Mouse (Mus musculus): Measurements from ENCODE around the gene Kmt2c. TPM values are rescaled to one million over a fixed set of nuclear protein-coding genes. Genes with fewer than 3 reads are reported as not detected.
A peak's percentile ranks its signal among the peaks of the same experiment; 100 is the strongest.
"Not testable (repeated sequence)": the region's sequence is repeated elsewhere in the genome, so short reads cannot be mapped to it uniquely, and the experiment has no call there.

The Kmt2c gene
- polyA plus RNA-seq, 2 experiments, result 7.1 TPM

DNA sequence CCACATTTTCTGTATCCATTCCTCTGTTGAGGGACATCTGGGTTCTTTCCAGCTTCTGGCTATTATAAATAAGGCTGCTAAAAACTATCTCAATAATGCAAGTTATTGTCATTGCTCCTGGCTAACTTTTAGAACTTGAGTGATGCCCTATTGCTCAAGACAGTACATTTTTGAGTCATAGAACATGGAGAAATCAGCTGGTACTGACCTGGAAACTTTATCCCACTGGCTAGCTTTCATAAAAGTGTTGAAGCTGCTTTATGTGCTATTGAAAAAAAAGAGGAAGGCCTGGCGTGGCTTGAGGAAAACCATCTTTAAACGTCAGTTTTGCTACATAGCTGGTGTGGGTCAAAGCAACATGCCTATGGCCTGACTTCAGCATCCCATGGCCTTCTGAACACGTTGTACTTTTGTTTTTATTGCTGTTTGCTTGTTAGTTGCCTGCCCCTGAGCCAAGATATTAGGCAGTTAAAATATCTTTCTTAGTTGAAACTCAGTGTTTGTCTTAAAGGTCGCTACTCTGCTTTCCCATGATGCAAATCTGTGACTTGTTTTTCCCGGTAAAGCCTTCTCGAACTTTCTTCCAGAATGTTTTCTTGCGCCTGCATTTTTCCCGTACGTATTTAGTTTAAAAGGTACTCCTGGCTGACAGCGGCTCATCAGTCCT, 252.6 kb downstream of the Kmt2c start:
- DNase-seq (ENCODE audit: low read depth in 3 of 3, low spot score in 3 of 3) (no peak), ATAC-seq (ENCODE audit: insufficient read depth) (no peak)
- no peaks in the 10 kb centered on the region for H3K36me3 ChIP-seq (replicated peaks; ENCODE audit: control insufficient read depth, insufficient read depth, low read depth)
- H3K27ac ChIP-seq, result no peak overlapping the region
- peaks cover 0 to 4% of the 10 kb centered on the region in 2 experiments; a peak in 1 of 4 replicates for H3K4me1 ChIP-seq (replicated peaks; ENCODE audit: control insufficient read depth in 2 of 2, insufficient read depth in 2 of 2, low read length in 1 of 2)
- TF ChIP-seq CTCF (IDR thresholded peaks at IDR 0.05; ENCODE audit: low read depth), result no peak
- no peak for TF ChIP-seq EP300 (IDR thresholded peaks at IDR 0.05; ENCODE audit: low read depth)
- no peak overlapping the region for H3K9ac ChIP-seq (replicated peaks)
- no peak overlapping the region for H3K4me2 ChIP-seq (ENCODE audit: low read depth)
- no peak overlapping the region for H3K4me3 ChIP-seq (ENCODE audit: insufficient read depth in 1 of 2, low read depth in 2 of 2, low read length in 2 of 2)
- no peaks in the 10 kb centered on the region for H3K27me3 ChIP-seq (ENCODE audit: control insufficient read depth, insufficient read depth, low read length)
- WGBS (ENCODE audit: insufficient replicate concordance), result 68% methylated on average over 10 of the region's 10 CpGs
- no peaks in the 10 kb centered on the region for H3K9me3 ChIP-seq (ENCODE audit: control insufficient read depth, low read length)

DNA sequence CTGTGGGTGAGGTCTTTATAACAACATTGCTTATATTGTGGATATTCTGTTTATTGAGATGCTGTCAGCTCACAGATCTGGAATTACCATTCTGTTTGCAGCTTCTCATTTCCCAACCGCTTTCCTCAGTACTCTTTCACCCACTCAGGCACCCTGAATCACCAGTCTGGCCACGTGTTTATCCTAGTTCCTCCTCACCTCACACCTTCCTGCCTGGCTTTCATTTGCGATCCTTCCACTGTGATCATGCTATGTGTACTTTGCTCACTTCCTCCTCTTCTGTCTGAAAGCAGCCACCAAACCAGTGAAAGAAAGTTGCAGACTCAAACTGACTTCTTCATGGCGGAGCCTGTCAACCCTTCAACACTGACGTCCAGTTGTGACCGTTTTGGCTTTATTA, 255.5 kb downstream of the Kmt2c start:
- H3K4me2 ChIP-seq (ENCODE audit: low read depth), result no peak overlapping the region
- no peaks in the 10 kb centered on the region for H3K27me3 ChIP-seq (ENCODE audit: control insufficient read depth, insufficient read depth, low read length)
- no peaks in the 10 kb centered on the region for H3K9me3 ChIP-seq (ENCODE audit: control insufficient read depth, low read length)
- no peaks in the 10 kb centered on the region for H3K36me3 ChIP-seq (replicated peaks; ENCODE audit: control insufficient read depth, insufficient read depth, low read depth)
- ATAC-seq (ENCODE audit: insufficient read depth) (no peak), DNase-seq (ENCODE audit: low read depth in 3 of 3, low spot score in 3 of 3) (no peak)
- no peak overlapping the region for H3K9ac ChIP-seq (replicated peaks)
- no peak overlapping the region for H3K27ac ChIP-seq
- TF ChIP-seq CTCF (IDR thresholded peaks at IDR 0.05; ENCODE audit: low read depth), result no peak
- no peak for TF ChIP-seq EP300 (IDR thresholded peaks at IDR 0.05; ENCODE audit: low read depth)
- H3K4me1 ChIP-seq (replicated peaks; ENCODE audit: control insufficient read depth in 2 of 2, insufficient read depth in 2 of 2, low read length in 1 of 2), result peaks cover 0 to 4% of the 10 kb centered on the region in 2 experiments; a peak in 1 of 4 replicates
- no peak overlapping the region for H3K4me3 ChIP-seq (ENCODE audit: insufficient read depth in 1 of 2, low read depth in 2 of 2, low read length in 2 of 2)
- 56% methylated on average over 6 of the region's 6 CpGs for WGBS (ENCODE audit: insufficient replicate concordance)

DNA sequence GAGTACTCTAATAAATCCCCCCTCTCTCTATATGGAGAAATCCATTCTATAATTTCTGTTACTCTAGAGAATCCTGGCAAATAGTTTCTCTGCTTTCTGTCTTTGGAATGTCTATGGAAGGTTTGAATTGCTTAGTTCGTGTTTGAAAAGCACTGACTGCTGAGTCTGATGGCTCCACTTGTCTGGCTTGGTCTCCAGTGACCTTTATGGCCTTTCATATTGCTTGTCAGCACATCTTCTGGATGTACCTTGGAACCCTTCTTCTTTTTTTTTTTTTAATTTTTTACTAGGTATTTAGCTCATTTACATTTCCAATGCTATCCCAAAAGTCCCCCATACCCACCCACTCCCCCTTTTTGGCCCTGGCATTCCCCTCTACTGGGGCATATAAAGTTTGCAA, 274.2 kb downstream of the Kmt2c start:
- H3K4me3 ChIP-seq (ENCODE audit: insufficient read depth in 1 of 2, low read depth in 2 of 2, low read length in 2 of 2); H3K9ac ChIP-seq (replicated peaks); ATAC-seq (ENCODE audit: insufficient read depth); H3K4me2 ChIP-seq (ENCODE audit: low read depth); DNase-seq (ENCODE audit: low read depth in 3 of 3, low spot score in 3 of 3); H3K27ac ChIP-seq; H3K27me3 ChIP-seq (ENCODE audit: control insufficient read depth, insufficient read depth, low read length); H3K4me1 ChIP-seq (replicated peaks; ENCODE audit: control insufficient read depth in 2 of 2, insufficient read depth in 2 of 2, low read length in 1 of 2); H3K9me3 ChIP-seq (ENCODE audit: control insufficient read depth, low read length); H3K36me3 ChIP-seq (replicated peaks; ENCODE audit: control insufficient read depth, insufficient read depth, low read depth): not testable (repeated sequence)
- WGBS (ENCODE audit: insufficient replicate concordance), result 65% methylated on average over 1 of the region's 1 CpGs

DNA sequence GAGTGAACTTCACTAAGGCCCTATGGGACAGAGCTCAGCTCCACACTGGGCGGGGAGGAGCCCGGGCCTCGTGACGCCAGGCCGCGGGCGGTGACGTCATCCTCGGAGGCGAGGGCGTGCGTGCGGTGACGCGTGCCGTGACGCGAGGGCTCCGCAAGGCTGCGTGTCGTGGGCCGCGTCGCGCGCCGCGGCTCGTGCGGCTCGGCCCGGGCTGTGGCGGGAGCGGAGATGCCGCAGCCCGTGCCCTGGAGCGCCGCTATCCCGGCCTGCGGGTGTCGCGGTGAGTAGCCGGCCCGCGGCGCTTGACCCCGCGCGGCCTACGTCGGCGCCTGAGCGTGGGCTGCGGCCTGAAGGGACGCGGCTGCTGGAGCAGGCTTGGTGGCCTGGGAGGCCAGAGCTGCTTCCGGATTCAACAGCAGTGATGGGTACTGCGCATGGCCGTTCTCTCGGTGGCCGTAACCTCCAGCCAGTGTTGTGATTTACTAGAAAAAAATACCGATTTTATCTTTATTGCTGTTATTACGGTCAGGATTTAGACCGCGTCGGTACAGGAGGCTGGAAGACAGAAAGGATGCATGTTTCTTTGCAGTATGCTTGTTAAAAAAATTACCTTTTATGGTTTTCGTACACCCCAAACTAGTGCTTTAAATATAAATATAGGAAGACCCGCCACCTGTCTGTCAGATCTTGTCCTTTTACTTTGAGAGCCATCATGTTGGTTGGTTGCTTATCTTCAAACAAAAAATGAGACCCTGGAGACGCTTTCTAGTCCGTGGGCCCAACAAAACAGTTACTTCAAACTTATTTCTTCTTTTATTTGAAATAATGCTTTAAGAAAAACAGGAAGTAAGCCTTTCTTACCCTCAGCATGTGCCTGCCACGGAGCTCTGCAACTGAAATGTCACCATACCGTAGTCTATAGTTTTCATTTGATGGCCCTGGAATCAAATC, 275.6 kb downstream of the Kmt2c start, which contains the start of gene E130116L18Rik:
Gene E130116L18Rik, minus strand, starts transcription at position 402 of the 951 bp plus-strand sequence.
- 2% methylated on average over 72 of the region's 72 CpGs for WGBS (ENCODE audit: insufficient replicate concordance)
- DNase-seq (ENCODE audit: low read depth in 3 of 3, low spot score in 3 of 3), result peak; percentile 26 to 45 (median 30)
- no peak within 1 kb of the TSS for H3K27ac ChIP-seq

More for the DNA sequence above, 275.6 kb downstream of the Kmt2c start, which contains the start of gene E130116L18Rik:
- peaks cover 10% of the 10 kb centered on the region for H3K27me3 ChIP-seq (ENCODE audit: control insufficient read depth, insufficient read depth, low read length)
- no peaks in the 10 kb centered on the region for H3K36me3 ChIP-seq (replicated peaks; ENCODE audit: control insufficient read depth, insufficient read depth, low read depth)
- TF ChIP-seq CTCF (IDR thresholded peaks at IDR 0.05; ENCODE audit: low read depth) (no peak), EP300 (IDR thresholded peaks at IDR 0.05; ENCODE audit: low read depth) (no peak)
- peak; percentile 79 for ATAC-seq (ENCODE audit: insufficient read depth)
- peak within 1 kb of the TSS; percentile 49 to 54 for H3K4me3 ChIP-seq (ENCODE audit: insufficient read depth in 1 of 2, low read depth in 2 of 2, low read length in 2 of 2)
- H3K9me3 ChIP-seq (ENCODE audit: control insufficient read depth, low read length), result no peaks in the 10 kb centered on the region
- H3K9ac ChIP-seq (replicated peaks), result peak within 1 kb of the TSS; percentile 51
- H3K4me1 ChIP-seq (replicated peaks; ENCODE audit: control insufficient read depth in 2 of 2, insufficient read depth in 2 of 2, low read length in 1 of 2), result no peaks in the 10 kb centered on the region
- H3K4me2 ChIP-seq (ENCODE audit: low read depth), result peak within 1 kb of the TSS; percentile 63

Other genes with a start within 250 kb of the Kmt2c start
- gene Cct8l1, start 17.3 kb upstream of the Kmt2c start, polyA plus RNA-seq (2012; rRNA removed), result not detected in 2 replicates
- not detected in 2 replicates for gene Cct8l1, start 17.3 kb upstream of the Kmt2c start, polyA plus RNA-seq (2014; fragmentation: Nextera tagmentation; extraction: Ambion mirVana)
- 4.0 and 4.5 TPM in 2 replicates for gene Xrcc2, start 207.0 kb upstream of the Kmt2c start, polyA plus RNA-seq (2012; rRNA removed)
- gene Xrcc2, start 207.0 kb upstream of the Kmt2c start, polyA plus RNA-seq (2014; fragmentation: Nextera tagmentation; extraction: Ambion mirVana), result 1.7 and 1.8 TPM in 2 replicates

All from liver, embryonic 14.5 days (tissue).